Mouse (Mus musculus) layer of hippocampus, adult 9-10 months (tissue): Measurements from ENCODE around the gene Prss22.
"Not testable (repeated sequence)": the region's sequence is repeated elsewhere in the genome, so short reads cannot be mapped to it uniquely, and the experiment has no call there.

ENCODE experiments used
- DNase-seq: peaks from one replicate; pipeline ENCODE4 v3.0.0; 2022; ENCODE audit warnings: low spot score

Gene Prss22

DNA sequence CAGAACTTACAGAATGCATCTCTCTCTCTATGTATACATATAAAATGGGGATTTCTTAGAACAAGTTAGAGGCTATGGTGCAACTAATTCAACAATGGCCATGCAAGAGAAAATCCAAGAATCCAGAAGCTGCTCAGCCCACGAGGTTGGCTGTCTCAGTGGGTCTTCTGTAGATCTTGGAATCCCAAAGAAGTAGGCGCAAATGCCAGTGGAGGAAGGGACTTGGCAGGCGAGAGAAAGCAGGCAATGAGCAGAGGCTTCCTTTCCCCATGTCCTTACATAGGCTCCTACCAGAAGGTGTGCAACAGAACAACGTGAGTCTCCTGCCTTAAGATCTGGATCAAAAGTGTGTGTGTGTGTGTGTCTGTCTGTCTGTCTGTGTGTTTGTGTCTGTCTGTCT, 50.4 kb downstream of the Prss22 start:
- DNase-seq, result not testable (repeated sequence)
